In the genomic region with DNA sequence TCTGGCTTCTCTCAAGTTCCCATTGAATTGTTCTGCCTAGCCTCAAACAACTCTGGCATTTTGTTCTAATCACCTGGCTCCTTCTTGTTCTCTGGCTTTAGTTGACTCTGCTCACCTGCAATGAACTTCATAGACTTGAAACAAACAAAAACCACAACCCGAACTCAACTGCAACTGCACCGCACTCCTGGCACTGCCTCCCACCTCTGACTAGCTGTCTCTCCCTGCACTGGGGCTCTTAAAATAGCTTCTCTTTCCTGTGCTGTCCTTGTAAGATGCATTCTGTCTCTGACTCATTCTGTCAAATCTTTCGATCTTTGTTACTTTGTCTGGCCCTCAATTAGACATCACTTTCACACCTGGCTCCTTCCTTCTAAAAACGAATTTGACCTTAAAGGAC, we compare ENCODE assay signal across 7 mouse cellular contexts. TPM values are rescaled to one million over a fixed set of nuclear protein-coding genes. Genes with fewer than 3 reads are reported as not detected.
DNase-seq lines count a peak whose midpoint lies in the region; ATAC-seq and TF ChIP-seq lines count a peak whose summit lies in the region.

No protein-coding gene starts in this region.

- H3K9ac ChIP-seq in liver, embryonic 12.5 days = peak overlapping the region; percentile 67

- WGBS in forebrain, embryonic 10.5 days = 84% methylated on average over 4 of the region's 4 CpGs
- 60% methylated on average over 4 of the region's 4 CpGs for WGBS in liver, embryonic 12.5 days (ENCODE audit: insufficient replicate concordance)

- peaks cover 6% of the 10 kb centered on the region for H3K4me1 ChIP-seq in testis, adult 2 months (ENCODE audit: control insufficient read depth, insufficient read depth, low read length)
- peaks cover 16% of the 10 kb centered on the region for H3K4me1 ChIP-seq in forebrain, embryonic 10.5 days
- H3K4me1 ChIP-seq in liver, embryonic 12.5 days = peaks cover 40% of the 10 kb centered on the region

- DNase-seq in testis, postnatal 10 days (ENCODE audit: low spot score) = no peak
- no peak for DNase-seq in forebrain, embryonic 10.5 days (ENCODE audit: extremely low spot score, low spot score)
- peak; percentile 59 for DNase-seq in thymus, postnatal 0 days (ENCODE audit: low spot score)
- no peak for DNase-seq in kidney, postnatal 4 days
- DNase-seq in spleen, postnatal 4 days (ENCODE audit: low spot score in 2 of 2) = no peak

- peak overlapping the region; percentile 26; the same call in 1 of the 2 replicates for H3K27ac ChIP-seq in testis, adult 2 months (ENCODE audit: control insufficient read depth, insufficient read depth, low read depth, low read length)
- peak overlapping the region; percentile 92 for H3K27ac ChIP-seq in forebrain, embryonic 10.5 days
- peak overlapping the region; percentile 99 for H3K27ac ChIP-seq in liver, embryonic 12.5 days

- no peak for TF ChIP-seq CTCF in testis, adult 2 months (IDR thresholded peaks at IDR 0.05; ENCODE audit: control insufficient read depth, insufficient read depth, insufficient replicate concordance, low read depth, low read length)

- no peak for TF ChIP-seq POLR2A in testis, adult 2 months (IDR thresholded peaks at IDR 0.05; ENCODE audit: control insufficient read depth, low read depth, low read length)

- no peak overlapping the region for H3K4me3 ChIP-seq in testis, adult 2 months (ENCODE audit: control insufficient read depth, low read depth, low read length)
- peak overlapping the region; percentile 67 for H3K4me3 ChIP-seq in forebrain, embryonic 10.5 days
- peak overlapping the region; percentile 69 for H3K4me3 ChIP-seq in liver, embryonic 12.5 days

- no peak for ATAC-seq in liver, embryonic 12.5 days

- H3K9me3 ChIP-seq in forebrain, embryonic 10.5 days = no peaks in the 10 kb centered on the region
- H3K9me3 ChIP-seq in liver, embryonic 12.5 days (replicated peaks) = no peaks in the 10 kb centered on the region

- peak overlapping the region; percentile 70 for H3K4me2 ChIP-seq in liver, embryonic 12.5 days

- no peaks in the 10 kb centered on the region for H3K27me3 ChIP-seq in testis, adult 2 months (ENCODE audit: control insufficient read depth, insufficient read depth, low read length)
- H3K27me3 ChIP-seq in forebrain, embryonic 10.5 days (ENCODE audit: poor library complexity, severe bottlenecking) = no peaks in the 10 kb centered on the region
- H3K27me3 ChIP-seq in liver, embryonic 12.5 days (replicated peaks) = no peaks in the 10 kb centered on the region

- no peaks in the 10 kb centered on the region for H3K36me3 ChIP-seq in testis, adult 2 months (ENCODE audit: control insufficient read depth, insufficient read depth, low read length)
- H3K36me3 ChIP-seq in forebrain, embryonic 10.5 days (replicated peaks) = no peaks in the 10 kb centered on the region
- no peaks in the 10 kb centered on the region for H3K36me3 ChIP-seq in liver, embryonic 12.5 days

RNA-seq across cellular contexts. Expression of a gene that starts 0.8 kb away (rescaled TPM):
- polyA plus RNA-seq in testis, adult 2 months (2012; rRNA removed) = 6.0 and 6.8 TPM in 2 replicates
- polyA plus RNA-seq in forebrain, embryonic 10.5 days (2016; fragmentation: Nextera tagmentation; extraction: Ambion mirVana) = 27.3 and 30.1 TPM in 2 replicates
- 15.0 and 16.7 TPM in 2 replicates for polyA plus RNA-seq in liver, embryonic 12.5 days (2016; fragmentation: Nextera tagmentation; extraction: Ambion mirVana)
- 46.8 and 53.6 TPM in 2 replicates for polyA plus RNA-seq in thymus, postnatal 0 days (2015; fragmentation: Nextera tagmentation; extraction: Ambion mirVana)

RNA-seq across cellular contexts. Expression of a gene that starts 21.1 kb away (rescaled TPM):
- polyA plus RNA-seq in testis, adult 2 months (2012; rRNA removed) = 2.5 and 3.0 TPM in 2 replicates
- 19.1 and 22.3 TPM in 2 replicates for polyA plus RNA-seq in forebrain, embryonic 10.5 days (2016; fragmentation: Nextera tagmentation; extraction: Ambion mirVana)
- 10.1 and 10.5 TPM in 2 replicates for polyA plus RNA-seq in liver, embryonic 12.5 days (2016; fragmentation: Nextera tagmentation; extraction: Ambion mirVana)
- polyA plus RNA-seq in thymus, postnatal 0 days (2015; fragmentation: Nextera tagmentation; extraction: Ambion mirVana) = 22.8 and 26.4 TPM in 2 replicates

RNA-seq across cellular contexts. Expression of a gene that starts 21.6 kb away (rescaled TPM):
- polyA plus RNA-seq in testis, adult 2 months (2012; rRNA removed) = 25.2 and 36.1 TPM in 2 replicates
- polyA plus RNA-seq in forebrain, embryonic 10.5 days (2016; fragmentation: Nextera tagmentation; extraction: Ambion mirVana) = 14.7 and 18.0 TPM in 2 replicates
- polyA plus RNA-seq in liver, embryonic 12.5 days (2016; fragmentation: Nextera tagmentation; extraction: Ambion mirVana) = 15.5 and 15.9 TPM in 2 replicates
- polyA plus RNA-seq in thymus, postnatal 0 days (2015; fragmentation: Nextera tagmentation; extraction: Ambion mirVana) = 15.4 and 21.7 TPM in 2 replicates

RNA-seq across cellular contexts. Expression of a gene that starts 47.8 kb away (rescaled TPM):
- polyA plus RNA-seq in testis, adult 2 months (2012; rRNA removed) = 6.7 and 8.3 TPM in 2 replicates
- 3.0 and 3.1 TPM in 2 replicates for polyA plus RNA-seq in forebrain, embryonic 10.5 days (2016; fragmentation: Nextera tagmentation; extraction: Ambion mirVana)
- 4.8 and 6.1 TPM in 2 replicates for polyA plus RNA-seq in liver, embryonic 12.5 days (2016; fragmentation: Nextera tagmentation; extraction: Ambion mirVana)
- polyA plus RNA-seq in thymus, postnatal 0 days (2015; fragmentation: Nextera tagmentation; extraction: Ambion mirVana) = 12.3 and 21.5 TPM in 2 replicates

Comparison
In these comparisons a context has a peak if more than half of its experiments do, and no peak if none do; other contexts are left out.
1. H3K27ac ChIP-seq: peak in every context shown above with its lines; median percentile 99 in liver, embryonic 12.5 days; 92 in forebrain, embryonic 10.5 days; 26 in testis, adult 2 months.